Mouse (Mus musculus) embryo, embryonic 10.5 days (tissue): Measurements from ENCODE around the gene Ryr2.
"Not testable (repeated sequence)": the region's sequence is repeated elsewhere in the genome, so short reads cannot be mapped to it uniquely, and the experiment has no call there.

Experiments used
- DNase-seq: peaks from one replicate; pipeline ENCODE4 v3.0.0-alpha.2; 2015; ENCODE audit warnings: low spot score

The Ryr2 gene

DNA sequence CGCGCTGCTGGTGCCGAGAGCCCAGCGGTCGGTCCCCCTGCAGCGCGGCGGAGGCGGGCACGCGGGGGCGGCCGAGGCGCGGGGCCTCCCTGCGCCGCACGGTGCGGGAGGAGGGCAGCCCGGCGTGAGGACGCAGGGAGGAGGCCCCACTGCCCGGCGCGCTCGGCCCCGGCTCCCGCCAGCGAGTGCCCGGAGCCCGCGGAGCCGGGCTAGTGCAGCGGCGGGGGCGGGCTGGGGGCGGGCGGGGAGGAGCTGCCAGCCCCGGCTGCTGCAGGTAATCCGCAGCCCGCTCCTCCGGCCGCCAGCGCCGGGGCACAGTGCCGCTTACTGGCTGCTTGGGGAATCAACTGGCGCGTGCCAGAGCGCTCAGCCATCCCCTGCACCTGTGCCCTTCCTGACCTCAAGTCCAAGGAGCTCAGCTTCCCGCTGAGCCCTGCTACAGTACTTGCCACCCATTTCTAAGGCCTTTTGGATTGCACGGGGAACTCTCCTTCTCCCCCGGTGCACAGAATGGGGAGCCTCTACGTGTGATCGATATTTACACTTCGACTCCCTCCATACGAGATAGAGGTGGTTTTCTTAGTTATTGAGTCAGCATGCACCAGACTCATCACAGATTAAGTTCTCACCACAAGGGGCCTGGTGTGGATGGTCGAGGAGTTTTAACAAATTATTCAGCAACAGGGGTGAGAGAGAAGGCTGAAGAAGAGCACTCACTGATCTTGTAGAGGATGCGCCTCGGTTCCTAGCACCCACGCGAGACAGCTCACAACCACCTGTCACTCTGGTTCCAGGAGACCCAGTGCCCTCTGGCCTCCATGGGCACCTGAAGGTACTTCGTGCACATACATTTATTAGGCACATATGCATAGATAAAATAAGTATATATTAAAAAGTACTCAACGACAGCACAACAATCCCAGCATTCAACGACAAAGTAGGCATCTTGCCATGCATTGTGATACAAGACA is at the start of gene Ryr2:
TSS of gene Ryr2 (minus strand) at position 284 of the 971 bp plus-strand sequence.
- DNase-seq = peak; percentile 81

DNA sequence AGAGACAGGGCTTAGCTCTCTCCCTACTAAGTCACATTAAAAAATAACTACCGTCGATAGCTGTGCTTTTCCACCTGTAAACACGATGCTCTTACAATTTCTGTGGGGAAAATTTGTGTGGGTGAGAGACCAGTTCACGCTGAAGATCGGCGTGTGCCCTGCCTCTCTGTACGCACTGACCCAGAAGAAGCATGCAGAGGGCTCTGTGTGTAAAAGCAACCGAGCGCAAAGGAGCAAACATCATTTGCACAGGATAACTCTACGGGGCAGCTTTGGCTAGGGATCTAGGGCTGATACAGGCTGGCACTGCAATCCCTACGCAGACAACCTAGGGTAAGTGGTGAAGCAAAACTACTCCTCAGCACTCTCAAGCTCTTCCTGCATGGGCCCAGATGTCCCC is 47.2 kb upstream of the Ryr2 start:
- DNase-seq = no peak

DNA sequence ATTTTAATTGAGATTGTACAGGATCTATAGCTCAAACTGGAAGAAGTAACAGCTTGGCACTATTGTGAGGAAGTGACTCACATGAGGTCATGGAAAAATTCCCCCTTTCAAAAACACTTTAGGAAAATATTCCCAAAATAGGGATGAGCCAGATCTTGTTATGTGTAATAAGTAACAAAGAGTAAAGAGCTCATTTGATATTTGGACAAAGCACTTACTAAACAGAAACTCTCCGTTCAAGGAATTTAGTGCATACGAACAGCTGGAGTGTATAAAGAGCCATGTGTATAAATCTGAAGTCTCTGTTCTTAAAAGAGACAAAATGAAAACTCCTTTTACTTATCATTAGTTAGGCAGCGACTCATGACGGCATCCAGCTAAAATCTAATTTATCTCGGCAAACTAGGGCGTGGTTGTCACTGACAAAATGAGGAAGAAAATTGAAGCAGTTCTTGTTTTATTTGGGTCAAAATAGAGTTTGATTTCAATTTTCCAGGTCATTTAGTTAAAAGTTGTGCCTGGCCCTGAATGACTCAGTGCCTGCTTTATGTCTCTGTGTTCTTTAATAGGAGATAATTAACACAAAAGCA is 40.3 kb upstream of the Ryr2 start:
- DNase-seq = no peak

DNA sequence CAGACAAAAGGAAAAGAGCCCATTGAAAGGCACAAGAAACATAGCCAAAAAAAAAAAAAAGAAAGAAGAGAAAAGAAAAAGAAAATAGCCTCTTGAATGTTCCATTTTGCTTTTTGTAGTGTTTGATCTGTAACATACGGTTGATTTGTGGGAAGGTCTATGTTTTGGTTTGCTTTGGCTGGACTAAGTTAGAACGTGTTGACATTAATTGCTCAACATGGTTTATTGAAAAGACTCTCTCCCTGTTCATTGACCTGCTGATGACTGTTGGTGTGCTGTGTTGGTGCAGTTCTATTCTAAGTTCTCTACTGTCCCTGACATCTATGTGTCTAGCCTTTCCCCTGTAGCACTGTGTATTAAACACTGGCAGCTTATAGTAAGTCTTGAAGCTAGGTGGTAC is 39.7 kb upstream of the Ryr2 start:
- no peak for DNase-seq

DNA sequence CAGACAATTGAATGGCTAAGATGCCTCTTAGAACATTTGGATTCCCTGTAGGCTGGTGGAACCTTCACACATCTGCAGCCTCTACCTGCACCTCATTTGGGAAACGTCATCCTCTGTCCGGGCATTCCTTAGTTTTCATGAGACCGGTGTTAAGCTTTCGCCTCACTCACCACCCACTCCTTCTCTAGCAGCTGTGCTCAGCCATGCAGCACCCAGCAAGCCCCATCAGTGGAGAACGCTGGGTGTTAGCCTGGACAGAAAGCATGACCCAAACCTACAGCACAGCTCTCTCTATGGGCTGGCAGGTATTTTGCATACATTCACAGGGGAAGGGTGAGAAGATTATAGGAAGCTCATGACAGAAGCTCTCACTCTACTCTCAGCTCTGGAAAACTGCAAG is 36.6 kb upstream of the Ryr2 start:
- no peak for DNase-seq

DNA sequence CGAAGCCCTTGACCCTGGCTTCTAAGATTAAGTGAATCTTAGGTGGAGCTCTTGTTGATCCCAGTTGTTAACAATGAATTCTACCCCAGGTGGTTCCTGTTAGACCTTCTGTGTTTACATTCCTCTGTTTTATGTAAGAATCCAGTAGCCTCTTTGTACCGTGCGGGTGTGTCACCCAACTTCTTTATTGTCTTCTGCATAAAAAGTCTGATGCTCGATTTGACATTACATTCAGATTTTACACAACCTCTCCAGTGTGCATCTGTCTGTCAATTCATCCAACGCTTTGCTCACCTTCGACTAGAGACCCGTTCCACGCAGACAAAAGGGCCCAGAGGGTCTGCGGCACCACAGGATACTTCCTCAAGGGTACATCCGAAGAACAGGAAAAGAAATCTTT is 29.7 kb upstream of the Ryr2 start:
- not testable (repeated sequence) for DNase-seq

DNA sequence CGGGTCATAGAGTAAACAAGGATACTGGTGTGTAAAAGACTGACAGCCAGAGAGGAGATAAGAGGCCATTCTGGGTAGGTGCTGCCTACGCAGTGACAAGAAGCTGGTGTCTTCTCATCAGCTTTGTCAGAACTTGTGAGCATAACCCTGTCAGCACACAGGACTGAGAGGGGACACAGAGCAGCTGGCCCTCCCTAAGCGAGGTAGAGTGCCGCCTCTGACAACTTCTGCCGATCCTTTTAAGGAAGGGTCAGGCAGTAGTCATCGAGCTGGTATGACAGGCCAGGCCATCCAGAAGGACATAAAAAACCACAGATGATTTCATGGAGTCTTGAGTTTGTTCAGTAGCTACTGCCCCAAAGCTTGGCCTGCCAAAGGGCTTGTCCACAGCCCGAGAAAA is 26.8 kb upstream of the Ryr2 start:
- no peak for DNase-seq

DNA sequence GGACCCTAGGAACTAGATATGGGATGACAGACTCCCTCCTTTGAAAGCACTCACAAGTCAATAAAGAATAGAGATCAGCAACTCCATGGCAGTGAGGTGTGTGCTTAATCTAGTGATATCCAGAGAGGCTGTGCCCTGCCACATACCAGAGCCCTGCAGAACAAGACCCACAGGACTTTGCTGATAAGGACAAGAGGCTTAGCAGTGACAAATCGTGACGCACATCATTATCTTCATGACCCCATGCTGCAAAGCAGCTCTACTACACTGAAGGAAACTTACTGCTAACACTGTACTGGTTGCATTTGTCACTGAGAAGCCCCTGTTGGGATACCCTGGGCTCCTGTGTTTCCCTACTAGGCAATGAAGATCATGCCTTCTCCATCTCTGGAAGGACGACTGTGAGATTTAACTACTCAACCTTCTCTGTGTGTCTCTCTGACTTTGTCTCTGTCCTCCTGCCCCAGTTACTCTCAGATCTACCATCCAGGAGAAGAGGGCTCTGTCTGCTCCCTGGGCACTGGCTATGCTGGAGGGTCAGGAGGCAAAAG is 25.5 kb upstream of the Ryr2 start:
- no peak for DNase-seq

DNA sequence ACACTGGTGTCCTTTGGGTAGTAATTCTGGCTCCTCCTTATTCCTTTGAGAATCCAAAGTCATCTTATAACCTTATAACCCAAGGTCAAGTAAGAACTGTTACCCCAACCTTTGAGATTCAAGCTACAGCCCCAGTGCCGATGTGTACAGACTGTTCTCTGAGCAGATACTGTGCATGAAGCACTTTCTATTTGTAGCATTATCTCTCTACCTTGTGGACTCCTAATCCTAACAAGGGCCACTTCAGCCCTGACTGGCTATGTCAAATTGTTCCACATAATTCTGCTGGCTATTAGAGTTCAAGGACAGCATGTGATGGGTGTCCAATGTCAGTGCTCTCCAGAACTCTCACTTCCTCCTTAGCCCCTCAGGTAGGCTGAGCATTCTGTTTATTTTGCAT is 22.4 kb upstream of the Ryr2 start:
- no peak for DNase-seq

DNA sequence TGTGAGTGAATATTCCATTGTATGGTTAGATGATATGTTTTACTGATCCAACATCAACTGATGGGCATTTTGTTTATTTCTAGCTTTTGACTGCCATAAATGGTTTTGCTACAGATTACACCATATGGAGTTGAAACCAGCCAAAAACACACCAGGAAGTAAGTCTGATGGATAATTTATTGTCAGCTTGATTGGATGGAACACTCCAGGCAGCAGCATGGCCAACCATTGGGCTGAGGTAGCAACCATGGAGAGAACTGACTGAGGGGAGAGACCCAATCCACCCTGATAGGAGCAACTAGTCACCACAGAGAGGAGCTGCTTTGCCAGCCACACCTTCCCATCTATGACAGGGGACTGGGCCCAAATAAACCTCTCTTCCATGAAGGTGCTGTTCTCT is 19.4 kb upstream of the Ryr2 start:
- no peak for DNase-seq

DNA sequence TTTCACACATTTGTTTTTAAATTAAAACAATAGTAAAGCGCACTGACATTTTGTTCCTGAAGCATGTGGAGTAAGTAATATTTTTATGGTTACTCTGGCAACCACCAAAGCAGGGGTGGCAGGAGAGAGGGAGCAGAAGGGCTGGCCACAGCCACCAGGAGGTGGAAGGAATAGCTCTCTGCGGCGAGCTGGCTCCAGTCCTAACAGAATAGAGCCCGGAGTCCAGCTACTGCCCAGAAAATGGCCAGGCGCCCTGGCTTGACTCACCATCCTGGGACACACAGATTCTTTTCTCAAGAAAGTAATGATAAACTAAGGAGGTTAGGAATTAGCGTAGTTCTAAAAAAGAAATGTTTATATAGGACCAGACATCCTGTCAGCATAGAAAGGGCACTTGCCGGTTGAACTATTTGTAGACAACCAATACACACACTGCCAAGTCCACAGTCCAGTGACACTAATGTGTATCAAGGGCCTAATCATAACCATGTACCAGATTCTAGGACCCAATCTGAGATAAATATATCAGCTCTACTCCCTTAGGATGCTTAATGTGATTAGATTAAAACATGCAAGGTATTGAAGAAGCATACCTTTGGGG is 18.3 kb upstream of the Ryr2 start:
- no peak for DNase-seq

DNA sequence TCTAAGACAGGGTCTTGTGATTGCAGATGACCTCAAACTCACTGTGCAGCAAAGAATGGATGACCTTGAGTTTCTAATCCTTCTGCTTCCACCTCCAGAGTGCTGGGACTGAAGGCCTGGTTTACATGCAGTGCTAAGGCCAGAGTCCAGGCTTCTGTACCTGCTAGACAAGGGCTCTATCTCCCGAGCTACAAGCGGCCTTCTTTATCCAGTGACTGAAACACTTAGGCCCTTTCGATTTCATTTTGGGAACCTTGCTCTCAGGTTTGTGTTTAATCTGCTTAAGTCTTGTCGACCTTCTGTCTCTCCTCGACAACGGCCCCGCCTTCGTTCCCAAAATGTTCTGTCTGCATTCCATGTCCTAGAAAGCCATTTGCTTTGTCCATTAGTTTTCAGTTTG is 8.8 kb upstream of the Ryr2 start:
- no peak for DNase-seq

DNA sequence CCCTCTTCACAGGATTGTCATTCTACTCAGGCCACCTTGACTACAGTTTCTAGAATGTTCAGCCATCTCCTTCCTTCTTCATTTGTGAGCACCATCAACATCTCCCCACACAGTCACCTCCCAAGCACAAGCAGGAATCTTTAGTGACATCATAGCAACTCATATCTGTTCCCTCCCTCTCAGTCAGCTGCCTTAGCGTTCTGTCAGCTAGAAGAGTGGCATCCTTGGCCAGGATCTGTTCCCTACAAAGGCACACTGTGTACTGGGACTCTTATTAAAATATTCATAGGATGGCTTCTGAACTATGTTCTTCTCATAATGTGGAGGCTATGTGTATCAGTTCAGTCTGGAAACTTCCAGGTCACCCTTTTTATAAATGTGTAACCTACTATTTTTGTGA is 8.1 kb upstream of the Ryr2 start:
- DNase-seq = no peak

DNA sequence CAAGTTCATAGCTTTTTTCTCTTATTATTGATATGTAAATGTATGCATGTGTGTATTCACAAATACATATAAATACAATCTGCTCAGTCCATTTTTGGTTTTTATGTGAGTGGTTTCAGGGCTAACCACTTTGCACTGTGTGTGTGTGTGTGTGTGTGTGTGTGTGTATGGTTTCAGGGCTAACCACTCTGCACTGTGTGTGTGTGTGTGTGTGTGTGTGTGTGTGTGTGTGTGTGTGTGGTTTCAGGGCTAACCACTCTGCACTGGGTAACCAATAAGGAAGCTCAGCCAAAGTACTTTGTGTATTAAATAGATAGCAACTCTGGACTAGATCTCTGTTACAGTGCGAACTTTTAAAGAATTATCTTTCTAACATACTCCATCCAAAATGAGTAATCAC is 2.2 kb upstream of the Ryr2 start:
- DNase-seq = no peak

DNA sequence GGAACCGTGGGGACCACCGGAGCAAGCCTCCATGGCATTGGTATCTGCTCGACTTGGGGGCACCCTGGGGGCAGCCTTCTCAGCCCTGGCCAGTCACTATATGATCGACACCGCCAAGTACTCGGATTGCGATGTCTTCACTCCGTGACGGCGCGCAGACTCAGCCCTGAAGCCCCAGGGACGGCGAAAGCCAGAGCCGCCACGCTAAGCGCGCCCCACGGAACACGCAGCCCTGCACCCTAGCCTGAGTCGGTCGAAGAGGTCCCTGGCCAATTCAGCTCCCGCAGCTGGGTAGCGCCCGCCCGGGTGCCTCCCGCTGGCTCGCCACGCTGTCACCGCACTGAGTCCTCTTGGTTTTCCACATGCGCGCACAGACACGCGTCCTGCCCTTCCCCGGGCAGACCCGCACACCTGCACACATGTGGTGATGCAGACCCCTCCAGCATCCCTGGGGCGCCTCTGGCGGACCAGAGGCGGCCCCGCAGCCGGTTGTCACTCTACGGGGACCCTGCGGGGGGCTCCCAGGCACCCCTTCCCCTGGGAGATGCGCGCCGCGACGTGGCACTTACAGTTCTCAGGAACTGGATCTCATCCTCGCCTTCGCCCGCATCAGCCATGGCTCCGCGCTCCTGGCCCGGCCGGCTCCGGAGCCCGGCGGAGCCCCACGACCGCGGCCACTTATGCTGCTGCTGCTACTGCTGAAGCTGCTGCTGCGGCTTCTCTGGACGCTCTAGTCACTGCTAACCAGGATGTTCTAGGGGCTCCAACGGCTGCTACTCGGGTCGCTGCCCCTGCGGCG is 716 bp downstream of the Ryr2 start:
- DNase-seq = peak; percentile 44

DNA sequence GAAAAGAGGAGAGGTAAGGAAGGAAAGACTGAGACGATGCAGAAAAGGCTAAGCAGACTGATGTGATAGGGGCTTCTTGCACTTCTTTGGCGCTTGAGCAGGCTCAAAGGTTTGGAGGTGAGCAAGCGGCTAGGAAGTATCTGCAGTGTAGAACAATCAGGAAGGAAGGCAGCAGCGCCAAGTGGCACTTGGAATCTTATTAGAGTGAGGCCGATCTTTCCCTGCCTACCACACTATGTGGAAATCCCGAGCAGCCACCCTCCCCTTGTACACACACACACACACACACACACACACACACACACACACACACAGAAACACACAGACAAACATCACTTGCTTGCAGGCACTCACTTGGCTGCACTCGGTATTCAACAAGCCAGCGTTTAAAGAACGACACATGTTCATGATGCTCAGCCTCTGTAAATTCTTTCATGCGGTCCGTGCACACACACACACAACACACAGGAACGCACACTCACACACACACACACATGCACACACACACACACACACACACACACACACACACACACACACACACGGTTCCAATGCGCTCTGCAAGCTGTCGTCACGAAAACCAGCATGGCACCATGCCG is 1.4 kb downstream of the Ryr2 start:
- peak; percentile 22 for DNase-seq

DNA sequence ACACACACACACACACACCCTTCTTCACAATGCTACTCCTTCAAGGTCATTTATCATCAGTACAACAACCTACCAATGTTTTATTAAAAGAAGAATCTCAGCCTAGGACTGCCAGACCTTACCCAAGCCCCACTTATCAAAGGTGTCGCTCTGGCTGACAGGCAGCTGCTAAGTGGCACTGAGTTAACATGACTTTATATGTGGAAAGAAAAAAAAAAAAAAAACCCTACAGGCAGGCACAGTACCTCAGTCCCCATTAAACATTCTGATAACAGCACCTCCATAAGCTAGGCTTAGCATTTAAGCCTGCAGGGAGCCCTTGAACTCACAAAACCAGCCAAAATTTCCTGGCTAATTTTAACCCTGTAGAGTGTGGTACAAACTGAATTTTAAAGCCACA is 2.4 kb downstream of the Ryr2 start:
- DNase-seq = no peak

DNA sequence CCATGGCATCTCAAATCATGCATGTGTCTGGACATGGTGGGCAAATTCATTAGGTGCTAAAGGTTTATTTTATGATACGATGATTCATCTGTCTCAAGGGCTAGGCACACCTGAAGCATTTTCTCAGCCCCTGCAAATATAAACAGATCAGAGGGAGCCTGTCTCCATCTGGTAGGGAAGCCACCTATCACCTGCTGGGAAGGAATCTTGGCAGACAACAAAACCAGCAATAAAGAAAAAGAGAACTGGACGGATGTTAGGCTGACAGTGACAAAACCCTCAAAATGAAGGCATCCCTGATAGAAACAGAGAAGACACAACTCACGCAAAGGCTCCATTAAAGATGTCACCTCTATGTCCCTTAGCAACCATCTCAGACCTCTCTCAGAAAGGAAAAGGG is 3.7 kb downstream of the Ryr2 start:
- DNase-seq = no peak

DNA sequence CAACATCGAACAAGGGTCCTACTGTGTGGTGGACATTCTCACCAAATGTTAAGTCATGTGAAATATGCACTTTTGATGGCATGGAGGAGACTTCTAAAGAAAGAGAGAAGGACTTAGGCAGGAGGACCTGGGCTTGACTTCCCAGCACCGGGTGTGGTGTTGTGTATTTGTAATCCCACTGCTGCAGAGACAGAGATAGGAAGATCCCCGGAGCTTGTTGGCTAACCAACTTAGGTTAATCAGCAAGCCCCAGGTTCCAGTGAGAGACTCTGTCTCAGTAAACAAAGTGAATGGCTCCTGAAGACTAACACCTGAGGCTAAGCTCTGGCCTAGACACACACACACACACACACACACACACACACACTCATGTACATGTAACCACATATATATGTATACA is 7.3 kb downstream of the Ryr2 start:
- DNase-seq = no peak

DNA sequence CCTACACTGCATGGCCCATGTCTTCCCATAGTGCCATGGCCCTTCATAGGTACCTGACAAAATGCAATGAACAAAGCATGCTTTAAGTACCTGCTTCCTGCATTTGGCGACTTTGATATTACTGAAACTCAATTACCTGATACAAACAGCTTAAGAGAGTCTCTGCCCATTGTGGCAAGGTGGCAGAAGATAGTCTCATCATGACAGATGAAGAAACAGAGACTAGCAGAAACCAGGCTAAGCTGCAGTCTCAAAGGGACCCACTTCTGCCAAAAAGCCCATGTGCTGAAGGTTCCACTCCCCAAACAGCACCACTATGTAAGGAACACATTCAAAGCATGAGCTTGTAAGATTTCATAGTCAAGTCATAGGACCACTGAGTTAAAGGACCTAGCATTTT is 7.8 kb downstream of the Ryr2 start:
- no peak for DNase-seq

DNA sequence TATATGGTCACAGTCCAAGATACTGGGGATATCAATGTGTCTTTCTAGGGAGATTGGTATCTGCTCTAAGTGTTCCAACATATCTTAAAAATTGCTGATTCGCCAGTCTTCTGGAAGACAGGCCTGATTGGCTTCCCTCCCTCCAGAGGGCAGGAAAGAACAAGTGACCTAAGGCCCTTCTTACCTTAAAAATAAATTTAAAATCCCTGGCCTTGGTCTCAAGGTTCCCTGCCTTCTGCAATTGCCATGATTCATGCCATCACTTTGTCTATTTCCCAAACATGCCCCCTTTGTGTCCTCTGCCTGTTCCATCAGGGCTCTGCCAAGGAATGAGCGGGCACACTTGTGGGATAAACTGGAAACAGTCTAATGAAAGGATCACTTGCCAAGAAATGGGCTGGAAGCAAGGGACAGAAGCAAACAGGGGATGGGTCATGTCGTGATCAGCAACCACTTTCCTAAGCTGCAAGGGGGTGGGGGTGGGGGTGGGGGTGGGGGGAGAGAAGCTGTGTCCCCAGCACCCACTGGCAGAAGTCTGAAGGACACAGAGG is 10.3 kb downstream of the Ryr2 start:
- no peak for DNase-seq
